Comparison of ENCODE assay signal across 8 mouse cellular contexts in the genomic region with DNA sequence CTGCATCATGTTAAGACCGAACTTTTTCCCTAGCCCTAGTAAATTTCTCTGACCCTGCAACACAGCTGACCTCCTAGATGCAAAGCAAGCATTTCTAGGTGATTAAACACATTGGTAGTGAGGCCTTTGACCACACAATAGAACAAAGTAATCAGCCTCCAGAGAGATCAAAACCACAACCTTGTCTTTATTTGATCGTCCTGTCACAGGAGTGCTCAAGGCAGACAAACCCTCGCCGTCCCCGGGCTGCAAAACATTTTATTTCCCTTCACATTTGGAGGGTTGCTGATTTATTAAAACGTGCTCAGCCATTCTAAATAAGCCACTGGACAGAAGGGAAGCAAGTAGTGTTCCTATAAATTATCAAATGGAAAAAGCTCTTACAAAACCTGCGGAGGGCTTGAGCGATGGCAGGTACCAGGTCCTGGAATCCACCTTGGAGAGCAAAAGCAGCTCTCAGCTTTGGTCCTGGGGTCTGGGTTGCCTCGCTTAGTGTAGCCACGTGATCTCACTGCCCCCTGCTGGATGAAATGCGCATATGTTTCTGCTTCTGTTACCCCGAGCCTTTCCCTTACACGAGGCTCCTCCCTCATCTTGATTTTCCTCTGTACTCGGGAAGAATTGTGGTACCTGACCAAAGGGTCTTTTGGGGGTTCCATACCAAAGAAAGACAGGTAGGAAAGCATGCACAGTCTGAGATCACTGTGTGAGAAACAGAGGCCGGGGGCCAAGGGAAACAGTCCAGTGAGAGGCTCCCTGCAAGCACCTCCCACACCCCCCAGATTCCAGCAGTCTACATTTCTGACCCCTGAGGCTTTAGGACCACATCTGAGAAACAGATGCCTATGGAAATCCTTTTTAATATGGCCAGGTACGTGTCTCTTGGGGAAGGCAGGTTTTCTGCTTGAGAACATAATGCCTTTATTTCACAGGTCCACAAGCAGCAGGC.
DNase-seq lines count a peak whose midpoint lies in the region; ATAC-seq and TF ChIP-seq lines count a peak whose summit lies in the region.

No protein-coding gene starts in this region.

- H3K36me3 ChIP-seq in intestine, embryonic 16.5 days (ENCODE audit: control insufficient read depth, insufficient read depth, low read length), result no peaks in the 10 kb centered on the region
- no peaks in the 10 kb centered on the region for H3K36me3 ChIP-seq in midbrain, embryonic 10.5 days
- H3K36me3 ChIP-seq in small intestine, adult 2 months (ENCODE audit: control insufficient read depth, insufficient read depth, low read length), result no peaks in the 10 kb centered on the region

- ATAC-seq in intestine, embryonic 16.5 days, result peak; percentile 82
- ATAC-seq in erythroid progenitor cell, adult 5-6 weeks (replicated peaks; ENCODE audit: low FRiP score, poor library complexity, severe bottlenecking), result no peak

- H3K9ac ChIP-seq in intestine, embryonic 16.5 days (ENCODE audit: low read depth, low read length), result 0 out of 2 replicates have a peak overlapping the region, but pooled peaks have one; percentile 36

- no peak for TF ChIP-seq POLR2A in small intestine, adult 2 months (IDR thresholded peaks at IDR 0.05; ENCODE audit: low read depth, low read length)

- no peaks in the 10 kb centered on the region for H3K4me1 ChIP-seq in intestine, embryonic 16.5 days (ENCODE audit: control insufficient read depth, insufficient read depth, low read length)
- H3K4me1 ChIP-seq in midbrain, embryonic 10.5 days, result peaks cover 13% of the 10 kb centered on the region
- no peaks in the 10 kb centered on the region for H3K4me1 ChIP-seq in small intestine, adult 2 months (ENCODE audit: control insufficient read depth, insufficient read depth, insufficient read length, low read length)

- peak; percentile 73 for DNase-seq in adrenal gland, adult 2 months
- peak; percentile 90 for DNase-seq in embryo, embryonic 11 days
- peak; percentile 68 to 69 for DNase-seq in gastrocnemius, postnatal 4 days (ENCODE audit: low spot score in 2 of 2)
- DNase-seq in left cerebral cortex, postnatal 14 days (ENCODE audit: low spot score in 2 of 2), result peak; percentile 88 to 91
- peak; percentile 83 for DNase-seq in midbrain, embryonic 10.5 days (ENCODE audit: low spot score)

- H3K27me3 ChIP-seq in intestine, embryonic 16.5 days (replicated peaks; ENCODE audit: control insufficient read depth, insufficient read depth, low read length), result no peaks in the 10 kb centered on the region
- H3K27me3 ChIP-seq in midbrain, embryonic 10.5 days (ENCODE audit: low read depth, poor library complexity, severe bottlenecking), result peaks cover 11% of the 10 kb centered on the region
- no peaks in the 10 kb centered on the region for H3K27me3 ChIP-seq in small intestine, adult 2 months (ENCODE audit: control insufficient read depth, insufficient read depth, low read length)

- H3K27ac ChIP-seq in intestine, embryonic 16.5 days (ENCODE audit: low read length), result no peak overlapping the region
- no peak overlapping the region; the same call in 1 of the 2 replicates for H3K27ac ChIP-seq in midbrain, embryonic 10.5 days (replicated peaks)
- no peak overlapping the region for H3K27ac ChIP-seq in small intestine, adult 2 months (ENCODE audit: insufficient read depth, low read depth, low read length)

- H3K4me2 ChIP-seq in intestine, embryonic 16.5 days (ENCODE audit: low read depth, low read length), result peak overlapping the region; percentile 49

- TF ChIP-seq CTCF in small intestine, adult 2 months (IDR thresholded peaks at IDR 0.05; ENCODE audit: extremely low read depth, insufficient read length, insufficient replicate concordance, low read depth, low read length), result peak; percentile 68; the same call in 1 of the 2 replicates

- peak overlapping the region; percentile 20; the same call in 1 of the 2 replicates for H3K4me3 ChIP-seq in intestine, embryonic 16.5 days (ENCODE audit: low read length)
- H3K4me3 ChIP-seq in midbrain, embryonic 10.5 days, result peak overlapping the region; percentile 35
- H3K4me3 ChIP-seq in small intestine, adult 2 months (ENCODE audit: low read depth, low read length), result no peak overlapping the region

- WGBS in intestine, embryonic 16.5 days, result 16% methylated on average over 16 of the region's 16 CpGs
- WGBS in midbrain, embryonic 10.5 days, result 14% methylated on average over 16 of the region's 16 CpGs
- WGBS in small intestine, adult 2 months, result 23% methylated on average over 16 of the region's 16 CpGs

- intact Hi-C loops in left cerebral cortex, postnatal 14 days (cut with DNase I), result loop anchor here (5.0 to 10.0 kb wide), 2 partner anchors 1193 to 1665 kb away; no protein-coding TSS in a partner anchor

- H3K9me3 ChIP-seq in intestine, embryonic 16.5 days (ENCODE audit: control insufficient read depth, low read length), result no peaks in the 10 kb centered on the region
- H3K9me3 ChIP-seq in midbrain, embryonic 10.5 days (replicated peaks), result no peaks in the 10 kb centered on the region; the same call in 1 of the 2 replicates
